Mouse (Mus musculus): Measurements from ENCODE around the gene Il27ra. TPM values are rescaled to one million over a fixed set of nuclear protein-coding genes. Genes with fewer than 3 reads are reported as not detected.

Il27ra gene
- polyA plus RNA-seq, 2 experiments = 0.78 to 2.1 TPM

GRCm38 (mm10) chr8:83982449-83982848 is 59.9 kb downstream of the Il27ra start:
- WGBS = 91% methylated on average over 4 of the region's 4 CpGs
- H3K36me3 ChIP-seq (ENCODE audit: control insufficient read depth, insufficient read depth, low read length) = peaks cover 71% of the 10 kb centered on the region

GRCm38 (mm10) chr8:83981533-83981932 is 60.9 kb downstream of the Il27ra start:
- Histone ChIP-seq H3K4me1 (ENCODE audit: control insufficient read depth, insufficient read depth, low read length) (peaks cover 9% of the 10 kb centered on the region; the same call in 1 of the 2 replicates), H3K36me3 (ENCODE audit: control insufficient read depth, insufficient read depth, low read length) (peaks cover 62% of the 10 kb centered on the region), H3K9ac (ENCODE audit: low read depth, low read length, severe bottlenecking) (no peak overlapping the region), H3K27ac (replicated peaks; ENCODE audit: low read depth, low read length) (no peak overlapping the region), H3K4me3 (replicated peaks; ENCODE audit: low read length) (no peak overlapping the region), H3K4me2 (replicated peaks; ENCODE audit: low read depth, low read length, severe bottlenecking) (no peak overlapping the region), H3K9me3 (ENCODE audit: control insufficient read depth, low read length) (no peaks in the 10 kb centered on the region), H3K27me3 (ENCODE audit: control insufficient read depth, insufficient read depth, low read length) (no peaks in the 10 kb centered on the region)
- WGBS = 95% methylated on average over 7 of the region's 7 CpGs
- no peak for TF ChIP-seq POLR2A (IDR thresholded peaks at IDR 0.05; ENCODE audit: borderline replicate concordance, extremely low read depth, insufficient read depth, insufficient read length)
- DNase-seq (ENCODE audit: low spot score) (no peak), ATAC-seq (ENCODE audit: low FRiP score, low read depth) (no peak)

More at GRCm38 (mm10) chr8:83982449-83982848, 59.9 kb downstream of the Il27ra start:
- H3K4me2 ChIP-seq (replicated peaks; ENCODE audit: low read depth, low read length, severe bottlenecking) = no peak overlapping the region
- no peaks in the 10 kb centered on the region for H3K27me3 ChIP-seq (ENCODE audit: control insufficient read depth, insufficient read depth, low read length)
- H3K4me3 ChIP-seq (replicated peaks; ENCODE audit: low read length) = no peak overlapping the region
- TF ChIP-seq POLR2A (IDR thresholded peaks at IDR 0.05; ENCODE audit: borderline replicate concordance, extremely low read depth, insufficient read depth, insufficient read length) = no peak
- ATAC-seq (ENCODE audit: low FRiP score, low read depth) (no peak), DNase-seq (ENCODE audit: low spot score) (no peak)
- H3K9ac ChIP-seq (ENCODE audit: low read depth, low read length, severe bottlenecking) = no peak overlapping the region
- H3K4me1 ChIP-seq (ENCODE audit: control insufficient read depth, insufficient read depth, low read length) = peaks cover 3% of the 10 kb centered on the region; the same call in 1 of the 2 replicates
- no peak overlapping the region for H3K27ac ChIP-seq (replicated peaks; ENCODE audit: low read depth, low read length)
- H3K9me3 ChIP-seq (ENCODE audit: control insufficient read depth, low read length) = no peaks in the 10 kb centered on the region

GRCm38 (mm10) chr8:83980845-83981244 is 61.5 kb downstream of the Il27ra start:
- ATAC-seq (ENCODE audit: low FRiP score, low read depth) (no peak), DNase-seq (ENCODE audit: low spot score) (no peak)
- H3K9ac ChIP-seq (ENCODE audit: low read depth, low read length, severe bottlenecking) = no peak overlapping the region
- peaks cover 60% of the 10 kb centered on the region for H3K36me3 ChIP-seq (ENCODE audit: control insufficient read depth, insufficient read depth, low read length)
- no peak overlapping the region for H3K4me2 ChIP-seq (replicated peaks; ENCODE audit: low read depth, low read length, severe bottlenecking)
- H3K27ac ChIP-seq (replicated peaks; ENCODE audit: low read depth, low read length) = no peak overlapping the region
- no peak overlapping the region for H3K4me3 ChIP-seq (replicated peaks; ENCODE audit: low read length)
- no peaks in the 10 kb centered on the region for H3K9me3 ChIP-seq (ENCODE audit: control insufficient read depth, low read length)
- 80% methylated on average over 8 of the region's 8 CpGs for WGBS
- peaks cover 9% of the 10 kb centered on the region; the same call in 1 of the 2 replicates for H3K4me1 ChIP-seq (ENCODE audit: control insufficient read depth, insufficient read depth, low read length)
- no peaks in the 10 kb centered on the region for H3K27me3 ChIP-seq (ENCODE audit: control insufficient read depth, insufficient read depth, low read length)
- no peak for TF ChIP-seq POLR2A (IDR thresholded peaks at IDR 0.05; ENCODE audit: borderline replicate concordance, extremely low read depth, insufficient read depth, insufficient read length)

MicroRNAs encoded within 50 kb of the gene (microRNA counts, 519-probe panel; counts per million panel counts)
- not detected for microRNA mmu-miR-1199
- microRNA mmu-miR-709 = 2,538 counts per million, percentile 43 among the panel's probes with 10 or more counts

Small RNAs within 50 kb of the gene (microRNA-seq; reads per million reads assigned to microRNA genes)
- not detected for gene Mir1199
- gene Mir709 = not detected
- gene Mir8111 = 0.69 reads per million

Other genes with a start within 250 kb of the Il27ra start
- gene Adgrl1, start 142.5 kb downstream of the Il27ra start, polyA plus RNA-seq (2012; rRNA removed) = 123 and 177 TPM in 2 replicates
- 38.5 and 45.3 TPM in 2 replicates for gene Adgrl1, start 142.5 kb downstream of the Il27ra start, polyA plus RNA-seq (2014; fragmentation: Nextera tagmentation; extraction: Ambion mirVana)
- gene Gm10644, start 87.4 kb downstream of the Il27ra start, polyA plus RNA-seq (2012; rRNA removed) = 0.63 and 0.69 TPM in 2 replicates
- 0.48 and 0.53 TPM in 2 replicates for gene Gm10644, start 87.4 kb downstream of the Il27ra start, polyA plus RNA-seq (2014; fragmentation: Nextera tagmentation; extraction: Ambion mirVana)
- 70.4 and 76.2 TPM in 2 replicates for gene Asf1b, start 87.1 kb downstream of the Il27ra start, polyA plus RNA-seq (2012; rRNA removed)
- gene Asf1b, start 87.1 kb downstream of the Il27ra start, polyA plus RNA-seq (2014; fragmentation: Nextera tagmentation; extraction: Ambion mirVana) = 56.0 and 61.2 TPM in 2 replicates
- 132 and 141 TPM in 2 replicates for gene Prkaca, start 69.6 kb downstream of the Il27ra start, polyA plus RNA-seq (2012; rRNA removed)
- gene Prkaca, start 69.6 kb downstream of the Il27ra start, polyA plus RNA-seq (2014; fragmentation: Nextera tagmentation; extraction: Ambion mirVana) = 151 and 158 TPM in 2 replicates
- 99.8 and 111 TPM in 2 replicates for gene Samd1, start 44.9 kb downstream of the Il27ra start, polyA plus RNA-seq (2012; rRNA removed)
- 17.2 and 17.4 TPM in 2 replicates for gene Samd1, start 44.9 kb downstream of the Il27ra start, polyA plus RNA-seq (2014; fragmentation: Nextera tagmentation; extraction: Ambion mirVana)
- 0.72 and 0.73 TPM in 2 replicates for gene 1700067K01Rik, start 41.1 kb downstream of the Il27ra start, polyA plus RNA-seq (2012; rRNA removed)
- gene 1700067K01Rik, start 41.1 kb downstream of the Il27ra start, polyA plus RNA-seq (2014; fragmentation: Nextera tagmentation; extraction: Ambion mirVana) = 1.6 and 2.3 TPM in 2 replicates
- gene 2210011C24Rik, start 30.4 kb downstream of the Il27ra start, polyA plus RNA-seq (2012; rRNA removed) = 0.35 and 1.1 TPM in 2 replicates
- 0.44 and 2.0 TPM in 2 replicates for gene 2210011C24Rik, start 30.4 kb downstream of the Il27ra start, polyA plus RNA-seq (2014; fragmentation: Nextera tagmentation; extraction: Ambion mirVana)
- 4.5 and 8.6 TPM in 2 replicates for gene Palm3, start 21.1 kb downstream of the Il27ra start, polyA plus RNA-seq (2012; rRNA removed)
- 3.0 and 4.6 TPM in 2 replicates for gene Palm3, start 21.1 kb downstream of the Il27ra start, polyA plus RNA-seq (2014; fragmentation: Nextera tagmentation; extraction: Ambion mirVana)
- not detected in 2 replicates for gene Rln3, start 2.4 kb upstream of the Il27ra start, polyA plus RNA-seq (2012; rRNA removed)
- not detected in 2 replicates for gene Rln3, start 2.4 kb upstream of the Il27ra start, polyA plus RNA-seq (2014; fragmentation: Nextera tagmentation; extraction: Ambion mirVana)
- gene Gm10643, start 22.5 kb upstream of the Il27ra start, polyA plus RNA-seq (2012; rRNA removed) = 2.2 and 2.6 TPM in 2 replicates
- gene Gm10643, start 22.5 kb upstream of the Il27ra start, polyA plus RNA-seq (2014; fragmentation: Nextera tagmentation; extraction: Ambion mirVana) = 2.0 and 2.1 TPM in 2 replicates
- 30.4 and 39.4 TPM in 2 replicates for gene Rfx1, start 24.2 kb upstream of the Il27ra start, polyA plus RNA-seq (2012; rRNA removed)
- 9.8 and 12.8 TPM in 2 replicates for gene Rfx1, start 24.2 kb upstream of the Il27ra start, polyA plus RNA-seq (2014; fragmentation: Nextera tagmentation; extraction: Ambion mirVana)
- 79.5 and 103 TPM in 2 replicates for gene Dcaf15, start 62.2 kb upstream of the Il27ra start, polyA plus RNA-seq (2012; rRNA removed)
- gene Dcaf15, start 62.2 kb upstream of the Il27ra start, polyA plus RNA-seq (2014; fragmentation: Nextera tagmentation; extraction: Ambion mirVana) = 8.7 and 11.5 TPM in 2 replicates
- gene Podnl1, start 83.4 kb upstream of the Il27ra start, polyA plus RNA-seq (2012; rRNA removed) = 4.9 and 6.7 TPM in 2 replicates
- 1.3 and 1.5 TPM in 2 replicates for gene Podnl1, start 83.4 kb upstream of the Il27ra start, polyA plus RNA-seq (2014; fragmentation: Nextera tagmentation; extraction: Ambion mirVana)
- 30.9 and 34.3 TPM in 2 replicates for gene Cc2d1a, start 105.3 kb upstream of the Il27ra start, polyA plus RNA-seq (2012; rRNA removed)
- 21.6 and 22.9 TPM in 2 replicates for gene Cc2d1a, start 105.3 kb upstream of the Il27ra start, polyA plus RNA-seq (2014; fragmentation: Nextera tagmentation; extraction: Ambion mirVana)
- gene 4930432K21Rik, start 105.4 kb upstream of the Il27ra start, polyA plus RNA-seq (2012; rRNA removed) = 1.7 TPM in 2 replicates
- 0.44 and 0.72 TPM in 2 replicates for gene 4930432K21Rik, start 105.4 kb upstream of the Il27ra start, polyA plus RNA-seq (2014; fragmentation: Nextera tagmentation; extraction: Ambion mirVana)
- gene Nanos3, start 142.6 kb upstream of the Il27ra start, polyA plus RNA-seq (2012; rRNA removed) = 3.0 and 4.8 TPM in 2 replicates
- 5.4 and 5.8 TPM in 2 replicates for gene Nanos3, start 142.6 kb upstream of the Il27ra start, polyA plus RNA-seq (2014; fragmentation: Nextera tagmentation; extraction: Ambion mirVana)
- gene Zswim4, start 194.5 kb upstream of the Il27ra start, polyA plus RNA-seq (2012; rRNA removed) = 23.8 and 35.1 TPM in 2 replicates
- 13.9 and 17.1 TPM in 2 replicates for gene Zswim4, start 194.5 kb upstream of the Il27ra start, polyA plus RNA-seq (2014; fragmentation: Nextera tagmentation; extraction: Ambion mirVana)
- 173 and 221 TPM in 2 replicates for gene D8Ertd738e, start 207.1 kb upstream of the Il27ra start, polyA plus RNA-seq (2012; rRNA removed)
- gene D8Ertd738e, start 207.1 kb upstream of the Il27ra start, polyA plus RNA-seq (2014; fragmentation: Nextera tagmentation; extraction: Ambion mirVana) = 374 and 380 TPM in 2 replicates
- gene Mri1, start 214.7 kb upstream of the Il27ra start, polyA plus RNA-seq (2012; rRNA removed) = 49.3 and 107 TPM in 2 replicates
- gene Mri1, start 214.7 kb upstream of the Il27ra start, polyA plus RNA-seq (2014; fragmentation: Nextera tagmentation; extraction: Ambion mirVana) = 58.1 and 60.4 TPM in 2 replicates
- gene Ccdc130, start 227.8 kb upstream of the Il27ra start, polyA plus RNA-seq (2012; rRNA removed) = 38.0 and 39.5 TPM in 2 replicates
- gene Ccdc130, start 227.8 kb upstream of the Il27ra start, polyA plus RNA-seq (2014; fragmentation: Nextera tagmentation; extraction: Ambion mirVana) = 16.5 and 19.1 TPM in 2 replicates

Data from limb, embryonic 14.5 days (tissue).